Mouse (Mus musculus): Measurements from ENCODE around the gene Trmt10a.

GRCm38 (mm10) chr3:138101936-138102335 is 41.3 kb upstream of the Trmt10a start:
- no peak for TF ChIP-seq ZC3H11A (IDR thresholded peaks at IDR 0.05; ENCODE audit: borderline replicate concordance, low read depth, low read length)
- TF ChIP-seq MAFK (IDR thresholded peaks at IDR 0.05; ENCODE audit: insufficient read depth, low read depth, low read length): no peak
- TF ChIP-seq CHD2 (IDR thresholded peaks at IDR 0.05; ENCODE audit: low read depth, low read length): no peak
- TF ChIP-seq ZNF384 (IDR thresholded peaks at IDR 0.05; ENCODE audit: low read depth, low read length): no peak
